Mouse (Mus musculus) T-helper 2 cell (primary cell): ENCODE results near the gene Robo2.

ENCODE experiments used
- in situ Hi-C: fragments of 300-600 bp; cut with MboI, MseI; formaldehyde crosslinking; loops from one replicate; pipeline ENCODE4 v1.15.1; 2025; ENCODE audit warnings: high pct_unique_total_duplicates

Robo2 gene

GRCm38 (mm10) chr16:74411481-74412251 lies at the start of gene Robo2:
Gene Robo2 (minus strand): TSS chr16:74411825.
- in situ Hi-C loops, result no loop called here

DNA sequence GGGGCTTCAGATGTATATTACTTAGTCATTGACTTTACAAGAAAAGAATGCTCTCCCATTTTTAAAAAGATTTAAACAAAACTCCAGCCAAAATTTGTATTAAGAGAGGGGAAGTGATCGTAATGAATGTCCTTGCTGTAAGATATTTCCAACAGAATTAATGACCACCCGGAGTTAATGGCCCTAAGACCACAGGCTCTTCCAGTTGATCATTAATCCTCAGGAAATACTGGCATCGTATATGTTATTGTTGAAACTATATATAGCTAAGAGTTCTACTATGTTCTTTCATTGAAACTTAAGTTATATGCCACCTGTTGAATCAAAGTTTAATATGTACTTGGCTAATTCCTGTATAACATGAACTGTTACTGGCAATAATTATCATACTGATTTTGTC lies 46.5 kb upstream of the Robo2 start:
- in situ Hi-C loops, result no loop called here

DNA sequence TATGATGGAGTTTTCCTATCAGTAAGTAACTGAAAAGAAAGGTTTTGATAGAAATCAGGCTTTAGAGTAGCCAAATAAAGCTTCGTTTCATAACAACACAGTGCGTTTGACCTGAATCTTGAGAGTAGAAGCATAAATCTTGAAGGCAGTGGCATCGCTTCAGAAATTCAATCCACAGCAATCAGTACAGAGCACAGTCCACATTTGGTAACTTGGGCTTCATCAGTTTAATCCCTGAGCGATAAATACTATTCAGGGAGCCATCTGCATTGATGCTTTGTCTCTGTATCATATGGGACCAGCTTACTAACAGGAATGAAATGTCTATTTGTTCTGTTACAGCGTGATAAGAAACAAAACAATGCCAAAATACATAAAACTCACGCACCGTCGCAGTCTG lies 46.1 kb upstream of the Robo2 start:
- in situ Hi-C loops, result no loop called here

DNA sequence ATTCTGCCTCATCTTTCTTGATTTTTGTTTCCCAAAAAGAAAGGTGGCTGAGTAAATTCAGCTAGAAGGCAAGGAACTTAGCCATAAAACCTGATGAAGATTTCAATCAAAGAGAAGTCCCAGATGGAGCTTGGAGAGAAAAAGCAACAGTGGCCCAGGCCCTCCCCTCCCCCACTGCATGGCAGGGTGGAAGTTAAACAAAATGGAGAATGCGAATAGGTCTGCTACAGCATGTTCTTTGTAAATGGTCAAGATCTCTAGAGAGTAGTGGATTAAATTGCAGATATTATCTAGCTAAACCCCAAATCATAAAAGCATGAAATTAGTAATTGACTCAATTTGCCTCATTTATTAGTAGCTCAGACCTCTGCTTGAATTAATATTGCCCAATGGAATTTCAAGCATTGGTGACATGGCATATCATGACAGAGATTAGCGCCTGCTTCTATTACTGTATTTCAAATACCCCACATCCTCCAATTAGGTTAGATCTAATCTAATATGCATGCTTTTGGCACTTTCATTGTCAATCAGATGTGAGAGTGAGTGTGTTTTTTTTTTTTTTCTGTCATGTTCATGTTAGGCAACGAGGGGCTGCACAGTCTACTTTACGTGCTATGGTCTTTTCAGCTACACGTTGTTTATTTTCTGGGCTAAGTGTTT lies 45.3 kb upstream of the Robo2 start:
- in situ Hi-C loops, result no loop called here

- in situ Hi-C loops, result no loop called here
Observed at GRCm38 (mm10) chr16:74455179-74455578, 43.6 kb upstream of the Robo2 start.

GRCm38 (mm10) chr16:74448025-74448424 lies 36.4 kb upstream of the Robo2 start:
- in situ Hi-C loops, result no loop called here

- in situ Hi-C loops, result no loop called here
Observed at GRCm38 (mm10) chr16:74427071-74427470, 15.4 kb upstream of the Robo2 start.

DNA sequence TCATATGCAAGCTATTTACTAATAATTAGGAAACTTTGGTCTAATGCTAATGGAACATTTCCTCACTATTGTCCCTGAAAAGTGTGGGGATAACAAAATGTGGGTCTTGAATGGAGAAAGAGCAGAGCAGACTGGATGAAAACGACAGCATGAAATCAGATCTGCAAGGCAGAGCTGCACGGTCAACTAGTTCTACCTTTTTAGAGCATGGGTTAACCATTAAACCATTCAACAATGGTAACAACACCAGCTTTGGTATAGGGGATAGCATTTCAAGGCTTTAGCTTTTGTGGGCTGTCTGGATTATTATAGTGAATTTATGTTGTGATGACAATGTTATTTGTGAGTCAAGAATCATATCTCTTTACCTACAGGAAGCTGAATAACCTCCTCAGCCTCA lies 8.7 kb upstream of the Robo2 start:
- in situ Hi-C loops, result no loop called here

GRCm38 (mm10) chr16:74412471-74413291 lies 1.1 kb upstream of the Robo2 start:
- in situ Hi-C loops, result no loop called here

- in situ Hi-C loops, result no loop called here
Observed at GRCm38 (mm10) chr16:74411021-74411420, 604 bp downstream of the Robo2 start.

- in situ Hi-C loops, result no loop called here
Observed at GRCm38 (mm10) chr16:74410125-74410524, 1.5 kb downstream of the Robo2 start.

- in situ Hi-C loops, result no loop called here
Observed at GRCm38 (mm10) chr16:74409548-74409947, 2.1 kb downstream of the Robo2 start.

- in situ Hi-C loops, result no loop called here
Observed at GRCm38 (mm10) chr16:74408566-74408965, 3.1 kb downstream of the Robo2 start.

DNA sequence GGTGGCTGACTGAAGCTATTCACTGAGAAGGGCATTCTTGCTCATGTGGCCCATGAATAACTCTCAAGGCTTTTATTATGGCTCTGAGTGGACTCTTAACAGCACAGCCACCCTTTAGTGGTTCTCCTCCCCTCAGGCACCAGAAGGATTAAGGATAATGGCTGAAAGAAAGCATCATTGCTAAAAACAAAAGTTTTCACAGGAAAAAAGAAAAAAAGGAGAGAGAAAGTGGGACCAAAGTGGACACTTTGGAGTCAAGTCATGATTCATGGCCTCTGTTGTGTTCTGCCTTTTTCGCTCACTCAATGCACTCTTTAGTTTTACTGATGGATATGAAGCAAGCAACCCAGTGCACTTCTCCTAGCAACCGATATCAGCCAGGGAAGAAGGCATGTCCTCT lies 14.3 kb downstream of the Robo2 start:
- in situ Hi-C loops, result no loop called here

DNA sequence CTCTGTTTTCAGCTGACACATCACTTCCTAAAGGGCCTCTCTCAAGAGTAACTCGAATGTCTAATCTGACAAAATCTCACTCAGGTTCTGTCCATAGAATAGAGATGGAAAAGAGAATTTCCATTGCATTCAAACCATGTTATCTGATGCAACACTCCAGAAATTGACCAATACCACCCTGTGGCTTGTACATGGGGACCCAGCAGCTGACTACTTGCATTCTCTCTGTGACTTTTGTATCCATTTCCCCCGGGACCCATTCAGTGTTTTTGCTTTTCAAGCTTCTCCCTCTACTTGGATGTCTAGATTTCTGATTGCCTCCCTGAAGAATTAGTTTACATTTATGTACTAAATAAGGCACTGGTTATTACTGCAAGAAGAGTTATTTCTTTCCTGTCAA lies 15.9 kb downstream of the Robo2 start:
- in situ Hi-C loops, result no loop called here

DNA sequence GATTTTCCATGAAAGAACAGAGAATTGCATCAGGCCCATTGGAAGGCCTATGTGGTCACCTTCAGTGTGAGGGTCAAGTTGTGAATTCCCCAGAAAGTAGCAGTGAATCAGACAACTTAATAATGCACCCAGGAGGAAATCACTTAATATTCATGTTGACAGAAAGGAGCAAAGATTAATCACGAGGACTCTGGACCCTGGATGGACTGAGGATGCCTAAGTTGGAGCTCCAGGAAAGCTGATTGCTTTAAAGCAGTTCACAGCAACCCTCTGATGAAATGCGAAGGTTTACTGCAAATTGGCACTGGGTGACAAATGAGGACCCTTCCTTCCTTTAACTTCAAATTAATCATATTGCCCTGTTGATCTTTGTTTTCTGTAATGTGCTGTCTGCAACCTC lies 32.2 kb downstream of the Robo2 start:
- in situ Hi-C loops, result no loop called here

GRCm38 (mm10) chr16:74375342-74375940 lies 36.2 kb downstream of the Robo2 start:
- in situ Hi-C loops, result no loop called here

- in situ Hi-C loops, result no loop called here
Observed at GRCm38 (mm10) chr16:74374540-74374939, 37.1 kb downstream of the Robo2 start.

GRCm38 (mm10) chr16:74373407-74373806 lies 38.2 kb downstream of the Robo2 start:
- in situ Hi-C loops, result no loop called here

DNA sequence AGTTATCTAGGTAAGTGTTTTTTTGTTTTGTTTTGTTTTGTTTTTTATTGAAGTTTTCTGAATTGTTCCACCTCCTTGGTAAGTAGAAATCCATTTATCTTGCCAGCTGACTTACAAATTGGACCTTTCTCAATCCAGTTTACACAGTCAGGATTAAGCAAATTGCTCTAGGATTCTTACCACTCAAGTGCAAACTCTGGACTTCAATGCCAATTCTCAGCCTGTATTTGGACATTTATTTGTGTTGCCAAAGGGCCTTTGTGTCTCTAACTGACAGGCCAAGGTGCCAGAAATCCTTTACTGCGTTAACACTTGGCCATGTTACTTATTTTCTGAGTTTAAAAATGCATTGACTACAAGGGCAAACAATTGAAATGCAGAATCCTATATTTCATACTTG lies 38.7 kb downstream of the Robo2 start:
- in situ Hi-C loops, result no loop called here

GRCm38 (mm10) chr16:74348437-74348836 lies 63.2 kb downstream of the Robo2 start:
- in situ Hi-C loops, result no loop called here
